Mouse (Mus musculus) small intestine, adult 2 months (tissue): Measurements from ENCODE around the gene Ddx23. TPM values are rescaled to one million over a fixed set of nuclear protein-coding genes. Genes with fewer than 3 reads are reported as not detected.

Experiments used
- H3K27ac ChIP-seq: fragments of 200-500 bp; 2 replicates; pipeline ENCODE4 v1.5.1; 2012; ENCODE audit warnings: low read depth, low read length, control low read depth, inconsistent platforms; ENCODE audit not compliant: insufficient read depth
- H3K27me3 ChIP-seq: fragments of 200-500 bp; 2 replicates; pipeline ENCODE4 v1.6.1; 2012; ENCODE audit warnings: mild to moderate bottlenecking, moderate library complexity, low read length, inconsistent platforms; ENCODE audit not compliant: control insufficient read depth, insufficient read depth
- H3K36me3 ChIP-seq: fragments of 200-500 bp; 2 replicates; pipeline ENCODE4 v1.6.1; 2012; ENCODE audit warnings: mild to moderate bottlenecking, low read length, control low read depth, inconsistent platforms; ENCODE audit not compliant: control insufficient read depth, insufficient read depth
- H3K4me1 ChIP-seq: fragments of 200-500 bp; 2 replicates; pipeline ENCODE4 v1.6.1; 2012; ENCODE audit warnings: low read length, inconsistent platforms, mixed read lengths; ENCODE audit not compliant: control insufficient read depth, insufficient read depth, insufficient read length
- H3K4me3 ChIP-seq: fragments of 200-500 bp; 2 replicates; pipeline ENCODE4 v1.5.1; 2012; ENCODE audit warnings: low read depth, mild to moderate bottlenecking, control low read depth, inconsistent platforms, low read length, moderate library complexity
- CTCF ChIP-seq: fragments of 200-500 bp; IDR thresholded peaks from 2 replicates; pipeline ENCODE4 v1.5.1; 2012; ENCODE audit warnings: low read depth, mild to moderate bottlenecking, control low read depth, inconsistent platforms, low read length, moderate library complexity, mixed read lengths; ENCODE audit not compliant: insufficient replicate concordance, insufficient read length; ENCODE audit errors: extremely low read depth
- POLR2A ChIP-seq: fragments of 200-500 bp; IDR thresholded peaks from 2 replicates; pipeline ENCODE4 v1.6.1; 2012; ENCODE audit warnings: low read depth, mild to moderate bottlenecking, control low read depth, inconsistent platforms, low read length, moderate library complexity
- WGBS: fragments of 180-500 bp; shearing (Covaris S2); methylation state at CpG from one replicate; pipeline ENCODE4 v1.1.7; 2018; 5-methylcytosine and 5-hydroxymethylcytosine counted together
- polyA plus RNA-seq: library from polyadenylated mRNA; depleted of rRNA; stranded (reverse); fragments of >200 nt; gene quantifications from 2 replicates; pipeline ENCODE4 v1.2.3, GENCODE M21; 2012

The Ddx23 gene
- polyA plus RNA-seq, 1 experiment, result 24.3 TPM

DNA sequence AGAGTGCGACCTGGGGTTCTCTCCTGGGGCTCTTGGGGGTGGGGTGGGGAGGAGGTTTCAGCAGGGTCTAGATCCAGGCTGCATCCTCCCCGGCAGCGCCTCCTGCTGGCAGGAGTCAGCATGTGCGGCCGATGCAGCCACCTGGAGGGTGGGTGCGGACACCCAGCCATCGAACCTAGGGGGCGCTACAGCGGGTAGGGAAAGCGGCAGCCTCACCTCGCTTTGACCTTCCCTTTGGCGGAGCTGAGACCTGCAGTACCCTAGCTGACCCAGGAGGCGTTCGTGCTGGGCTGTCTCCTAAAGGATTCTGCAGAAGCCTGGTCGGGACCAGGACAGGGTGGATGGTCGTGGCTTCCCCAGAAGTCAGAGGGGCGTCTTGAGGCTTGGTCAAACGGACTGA lies 31.2 kb downstream of the Ddx23 start:
- no peak for TF ChIP-seq POLR2A
- TF ChIP-seq CTCF, result peak; percentile 78
- H3K4me3 ChIP-seq, result peak overlapping the region; percentile 60
- peaks cover 13% of the 10 kb centered on the region for H3K27me3 ChIP-seq
- H3K4me1 ChIP-seq, result peaks cover 11% of the 10 kb centered on the region
- no peaks in the 10 kb centered on the region for H3K36me3 ChIP-seq
- WGBS, result 2% methylated on average over 18 of the region's 18 CpGs
- H3K27ac ChIP-seq, result no peak overlapping the region

GRCm38 (mm10) chr15:98630540-98630939 lies 32.2 kb downstream of the Ddx23 start, which contains the start of gene Cacnb3:
Cacnb3 (plus strand) TSS chr15:98630840.
- Histone ChIP-seq H3K27me3 (peaks cover 11% of the 10 kb centered on the region), H3K36me3 (no peaks in the 10 kb centered on the region), H3K27ac (no peak within 1 kb of the TSS), H3K4me1 (peaks cover 14% of the 10 kb centered on the region), H3K4me3 (peak within 1 kb of the TSS; percentile 60)
- TF ChIP-seq POLR2A (no peak), CTCF (no peak)
- WGBS, result 62% methylated on average over 4 of the region's 4 CpGs

DNA sequence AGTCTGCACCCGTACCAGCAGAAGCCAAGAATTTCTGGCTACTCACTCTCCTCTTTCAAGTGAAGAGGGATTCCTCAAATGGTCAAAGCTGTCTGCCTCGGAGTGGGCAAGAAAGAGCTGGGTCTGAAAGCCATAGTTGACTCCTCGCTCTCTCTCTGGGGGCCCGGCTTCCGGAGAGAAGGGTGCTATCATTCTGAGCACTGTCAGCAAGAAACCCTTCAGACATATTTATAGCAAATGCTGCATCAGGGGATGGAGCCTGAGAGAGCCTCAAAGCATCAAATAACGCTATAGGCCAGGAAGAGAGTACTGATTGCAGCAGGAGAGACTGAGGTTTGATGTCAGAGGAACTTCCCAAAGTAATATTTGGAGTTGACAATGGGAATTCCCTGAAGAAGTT lies 33.2 kb downstream of the Ddx23 start:
- Histone ChIP-seq H3K4me1 (peaks cover 12% of the 10 kb centered on the region), H3K27ac (no peak overlapping the region), H3K36me3 (no peaks in the 10 kb centered on the region), H3K4me3 (no peak overlapping the region), H3K27me3 (peaks cover 1% of the 10 kb centered on the region)
- TF ChIP-seq POLR2A (no peak), CTCF (no peak)
- WGBS, result 77% methylated on average over 6 of the region's 6 CpGs

- 52% methylated on average over 20 of the region's 20 CpGs for WGBS
Observed at GRCm38 (mm10) chr15:98628589-98629254, 34.0 kb downstream of the Ddx23 start.

DNA sequence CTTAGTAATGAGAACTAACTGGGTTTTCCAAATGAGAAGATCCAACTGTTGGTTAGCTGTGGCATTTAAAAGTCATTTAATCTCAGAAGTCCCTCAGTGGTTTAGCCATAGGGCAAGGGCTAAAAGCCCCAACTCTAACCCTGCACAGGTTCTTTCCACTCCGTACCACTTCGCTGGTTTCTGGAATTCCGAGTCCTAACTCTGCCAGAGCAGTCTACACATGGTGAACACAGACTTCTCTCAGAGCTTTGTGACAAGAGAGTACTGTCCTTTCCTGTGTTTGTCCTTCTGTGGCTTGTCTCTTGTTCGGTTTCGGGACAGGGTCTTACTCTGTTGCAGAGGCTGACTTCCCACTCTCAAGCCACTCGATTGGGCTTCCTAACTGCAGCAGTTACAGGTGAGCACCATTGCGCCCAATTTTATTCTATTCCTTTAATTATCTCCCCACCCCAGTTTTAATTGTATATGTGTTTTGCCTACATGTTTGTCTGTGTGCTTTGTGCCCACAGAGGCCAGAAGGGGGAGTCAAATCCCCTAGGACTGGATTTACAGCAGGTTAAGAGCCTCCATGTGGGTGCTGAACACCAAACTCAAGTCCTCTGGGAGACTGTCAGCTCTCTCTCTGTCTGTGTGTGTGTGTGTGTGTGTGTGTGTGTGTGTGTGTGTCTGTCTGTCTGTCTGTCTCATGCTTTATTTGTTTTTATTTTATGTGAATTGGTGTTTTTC lies 36.0 kb downstream of the Ddx23 start:
- no peak for TF ChIP-seq CTCF
- TF ChIP-seq POLR2A, result no peak
- H3K4me3 ChIP-seq, result no peak overlapping the region
- H3K36me3 ChIP-seq, result no peaks in the 10 kb centered on the region
- no peaks in the 10 kb centered on the region for H3K27me3 ChIP-seq
- H3K27ac ChIP-seq, result peak overlapping the region; percentile 4; the same call in 1 of the 2 replicates
- 82% methylated on average over 7 of the region's 7 CpGs for WGBS
- H3K4me1 ChIP-seq, result peaks cover 11% of the 10 kb centered on the region

More at GRCm38 (mm10) chr15:98628589-98629254, 34.0 kb downstream of the Ddx23 start:
- no peaks in the 10 kb centered on the region; the same call in none of the 2 replicates for H3K27me3 ChIP-seq
- H3K27ac ChIP-seq, result peak overlapping the region; percentile 29; the same call in 1 of the 2 replicates
- H3K4me1 ChIP-seq, result peaks cover 9% of the 10 kb centered on the region
- peak overlapping the region; percentile 10 for H3K4me3 ChIP-seq
- H3K36me3 ChIP-seq, result no peaks in the 10 kb centered on the region
- no peak for TF ChIP-seq CTCF
- no peak for TF ChIP-seq POLR2A

DNA sequence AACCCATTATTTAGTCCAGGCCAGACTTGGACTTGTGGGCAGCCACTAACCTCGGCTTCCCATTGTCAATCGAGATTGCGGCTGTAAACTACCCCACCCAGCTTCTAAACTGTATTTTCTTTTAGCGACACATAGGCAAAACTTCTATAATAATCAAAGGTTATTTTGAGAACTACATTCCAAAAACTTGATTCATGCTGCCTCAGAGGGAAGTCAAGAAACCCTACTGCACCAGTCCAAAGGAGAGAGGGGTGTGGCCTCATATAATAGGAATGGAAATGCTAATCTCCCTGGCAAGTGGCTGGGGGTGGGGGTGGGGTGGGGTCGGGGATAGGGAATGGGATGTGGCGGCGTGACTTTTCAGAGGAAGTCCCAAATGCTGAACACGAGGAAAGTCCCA lies 36.6 kb downstream of the Ddx23 start:
- 7% methylated on average over 8 of the region's 8 CpGs for WGBS
- Histone ChIP-seq H3K27me3 (no peaks in the 10 kb centered on the region), H3K27ac (peak overlapping the region; percentile 31), H3K4me3 (no peak overlapping the region), H3K36me3 (no peaks in the 10 kb centered on the region), H3K4me1 (peaks cover 9% of the 10 kb centered on the region)
- TF ChIP-seq POLR2A, result no peak
- no peak for TF ChIP-seq CTCF

DNA sequence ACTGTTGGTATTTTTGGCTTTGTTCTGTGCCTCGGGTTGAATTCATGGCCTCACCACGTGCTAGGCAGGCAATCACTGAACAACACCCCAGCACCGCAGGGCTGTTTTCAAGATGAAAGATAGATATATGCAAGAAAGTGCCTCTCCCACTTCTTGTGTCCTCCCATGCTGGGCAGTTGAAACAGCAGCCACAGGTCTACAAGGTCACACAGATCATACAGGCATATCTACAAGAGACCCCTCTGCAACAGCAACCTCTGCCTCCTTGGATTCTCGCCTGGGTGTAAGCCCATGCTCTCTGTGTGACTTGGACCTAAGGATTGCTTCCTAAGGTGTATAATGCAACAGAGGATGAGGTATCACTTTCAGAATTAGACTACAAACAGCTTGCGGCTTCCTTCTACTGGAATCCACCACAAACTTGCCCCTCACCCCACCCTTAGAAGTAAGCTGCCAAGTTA lies 39.3 kb downstream of the Ddx23 start:
- Histone ChIP-seq H3K27ac (peak overlapping the region; percentile 31; the same call in 1 of the 2 replicates), H3K4me3 (no peak overlapping the region), H3K4me1 (peaks cover 9% of the 10 kb centered on the region; the same call in 1 of the 2 replicates), H3K27me3 (no peaks in the 10 kb centered on the region), H3K36me3 (no peaks in the 10 kb centered on the region)
- no peak for TF ChIP-seq CTCF
- no peak for TF ChIP-seq POLR2A
- WGBS, result 46% methylated on average over 5 of the region's 5 CpGs
